Mouse (Mus musculus): ENCODE results near the gene Pkib. TPM values are rescaled to one million over a fixed set of nuclear protein-coding genes. Genes with fewer than 3 reads are reported as not detected.

Gene Pkib
- total RNA-seq, 2 experiments from 2014 or later: 13.1 to 13.8 TPM

DNA sequence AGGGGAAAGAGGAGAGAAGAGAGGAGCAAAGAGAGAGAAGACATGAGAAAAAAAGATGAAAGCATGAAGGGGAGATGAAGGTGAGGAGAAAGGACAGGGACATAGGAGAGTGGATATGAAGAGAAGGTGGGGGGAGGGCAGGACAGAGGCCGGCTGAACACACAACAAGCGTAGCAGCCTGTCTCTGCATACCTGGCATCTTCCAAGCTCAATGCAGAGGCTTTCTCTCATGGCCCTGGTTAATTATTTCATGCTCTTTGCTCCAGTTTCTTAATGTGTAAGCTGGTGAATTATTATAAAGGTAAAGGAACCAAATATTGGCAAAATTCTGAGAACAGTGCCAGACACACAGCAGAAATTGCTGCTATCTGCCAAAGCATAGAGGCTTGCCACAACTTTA lies 109.6 kb downstream of the Pkib start:
- no peak for DNase-seq

DNA sequence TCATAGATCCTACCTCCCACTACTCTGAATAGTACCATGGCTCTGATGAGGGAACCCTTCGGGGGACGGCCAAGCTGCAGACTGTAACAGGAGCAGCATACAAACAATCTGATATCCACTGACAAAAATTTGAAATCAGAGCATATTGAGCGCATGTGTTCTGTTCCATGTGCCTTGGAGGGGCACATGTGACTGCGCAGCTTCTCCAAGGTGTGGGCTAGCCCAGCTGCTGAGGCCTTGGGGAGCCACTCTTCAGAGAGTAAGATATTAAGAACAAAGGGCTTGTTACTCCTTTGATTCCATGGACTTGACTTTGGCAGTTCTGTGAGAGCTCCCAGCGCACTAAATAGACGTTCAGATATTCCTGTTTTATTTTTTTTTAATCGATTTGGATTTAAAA lies 111.3 kb downstream of the Pkib start:
- no peak for DNase-seq

- DNase-seq: peak; percentile 17 to 55
Measured at GRCm38 (mm10) chr10:57743606-57744016, 111.8 kb downstream of the Pkib start.

GRCm38 (mm10) chr10:57744128-57744765 lies 112.5 kb downstream of the Pkib start:
- peak in 1 of 2 experiments; percentile 13 for DNase-seq

DNA sequence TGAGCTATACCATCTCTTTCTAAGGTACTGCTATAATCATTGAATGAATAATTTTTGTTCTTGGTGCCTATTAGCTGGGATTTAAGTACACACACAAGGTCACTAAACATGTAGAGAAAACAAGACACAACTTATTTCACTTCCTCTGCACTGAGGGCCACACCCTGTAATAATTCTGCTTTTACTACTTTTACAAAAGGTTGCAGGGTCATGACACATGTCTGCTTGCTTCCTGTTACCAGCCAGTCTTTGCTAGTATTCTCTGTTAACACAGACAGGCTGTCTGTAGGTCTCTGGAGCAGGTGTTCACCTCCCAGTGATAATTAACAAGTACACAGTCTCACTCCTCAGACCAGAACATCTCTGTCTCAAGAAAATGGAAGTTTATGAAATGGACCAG lies 113.7 kb downstream of the Pkib start:
- DNase-seq: no peak

DNA sequence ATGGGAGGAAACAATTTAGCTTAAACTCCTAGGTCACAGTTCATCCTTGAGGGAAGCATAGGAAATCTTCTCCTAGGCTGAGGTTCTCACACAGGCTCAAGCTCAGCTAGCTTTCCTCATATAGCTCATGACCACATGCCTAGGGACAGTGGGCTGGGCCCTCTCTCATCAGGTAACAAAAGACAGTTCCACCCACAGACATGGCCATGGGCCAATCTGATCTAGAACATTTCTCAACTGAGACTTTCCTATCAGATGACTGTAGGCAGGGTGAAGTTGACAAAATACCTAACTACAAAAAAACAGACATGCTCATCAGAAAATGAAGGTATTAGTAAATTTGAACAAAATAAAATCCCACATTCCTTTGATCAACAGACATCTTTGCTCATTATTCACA lies 115.3 kb downstream of the Pkib start:
- no peak for DNase-seq

- no peak for DNase-seq
Measured at GRCm38 (mm10) chr10:57753343-57753742, 121.6 kb downstream of the Pkib start.

DNA sequence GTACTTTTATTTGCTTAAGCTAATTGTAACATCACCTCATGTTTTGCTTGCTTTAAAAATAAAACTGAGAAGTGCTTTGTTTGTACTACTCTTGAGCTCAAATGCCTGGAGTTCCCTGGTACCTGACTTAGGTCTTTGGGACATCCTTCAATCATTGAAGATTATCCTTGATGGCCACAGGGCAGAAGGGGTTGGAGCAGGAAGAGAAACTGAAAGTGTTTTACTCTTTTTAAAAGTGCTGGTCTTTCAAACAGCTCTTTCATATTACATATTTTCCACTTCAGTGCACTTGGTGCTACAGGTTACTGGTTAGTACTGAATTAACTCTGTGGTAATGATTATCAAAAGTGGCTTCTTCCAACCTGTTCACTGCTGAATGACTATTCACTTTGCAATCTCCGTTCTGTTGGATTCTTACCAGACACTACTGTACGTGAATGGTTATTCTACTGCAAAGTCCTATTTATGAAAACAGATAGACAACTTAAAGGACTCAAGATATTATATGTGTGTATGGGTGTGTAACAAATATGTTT lies 123.5 kb downstream of the Pkib start:
- no peak for DNase-seq

DNA sequence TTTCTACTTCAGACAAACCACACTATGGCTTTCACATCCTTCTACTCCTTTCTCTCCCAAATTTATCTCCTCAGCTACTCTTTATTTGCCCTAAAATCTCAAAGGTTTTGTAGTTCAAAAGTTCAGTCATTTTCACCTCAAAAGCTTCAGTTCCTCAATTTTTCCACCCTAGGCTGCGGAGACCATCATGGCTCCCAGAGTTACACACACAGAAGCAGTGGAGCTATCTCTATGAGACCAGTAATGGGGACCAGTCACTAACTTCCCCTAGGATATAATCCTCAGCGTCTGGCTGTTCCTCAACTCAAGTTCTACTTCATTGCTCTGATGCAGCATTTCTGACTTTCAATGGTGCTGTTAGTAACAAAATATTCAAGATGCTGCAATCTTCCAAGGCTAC lies 127.2 kb downstream of the Pkib start:
- DNase-seq: no peak

DNA sequence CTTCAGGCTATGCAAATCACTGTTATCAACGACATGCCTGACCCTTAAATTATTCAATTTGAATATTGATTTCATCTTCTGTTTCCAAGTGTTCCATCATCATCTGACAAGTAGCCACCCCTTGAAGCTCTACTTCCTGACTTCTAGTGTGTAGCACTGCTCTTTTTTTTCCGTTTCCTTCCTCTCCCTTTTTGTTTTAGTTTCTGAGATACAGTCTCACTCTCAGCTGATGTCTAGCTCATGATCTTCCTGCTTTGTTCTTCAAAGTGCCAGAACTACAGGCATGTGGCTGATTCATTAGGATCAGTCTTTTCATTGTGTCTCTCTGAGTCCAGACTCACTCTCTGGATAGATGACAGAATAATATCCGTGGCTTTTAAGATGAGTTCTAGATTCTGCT lies 128.9 kb downstream of the Pkib start:
- no peak for DNase-seq

DNA sequence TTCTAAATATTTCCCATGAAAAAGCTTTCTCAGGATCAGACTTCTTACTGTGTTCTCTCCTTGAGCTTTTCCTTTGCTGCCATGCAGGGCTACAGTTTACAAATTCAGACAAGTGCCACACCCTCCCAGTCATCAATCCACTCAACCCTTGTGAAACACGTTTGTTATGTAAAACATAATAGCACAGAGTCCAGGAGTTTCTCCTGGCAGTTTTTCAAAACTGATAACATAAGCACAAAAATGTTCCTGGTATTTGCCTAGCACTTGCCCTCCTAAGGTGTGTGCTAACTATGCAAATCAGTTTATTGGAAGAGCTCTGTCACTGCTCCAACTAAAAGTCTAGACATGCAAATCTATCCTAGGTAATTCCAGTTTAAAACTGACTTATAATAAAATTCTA lies 131.3 kb downstream of the Pkib start:
- no peak for DNase-seq

DNA sequence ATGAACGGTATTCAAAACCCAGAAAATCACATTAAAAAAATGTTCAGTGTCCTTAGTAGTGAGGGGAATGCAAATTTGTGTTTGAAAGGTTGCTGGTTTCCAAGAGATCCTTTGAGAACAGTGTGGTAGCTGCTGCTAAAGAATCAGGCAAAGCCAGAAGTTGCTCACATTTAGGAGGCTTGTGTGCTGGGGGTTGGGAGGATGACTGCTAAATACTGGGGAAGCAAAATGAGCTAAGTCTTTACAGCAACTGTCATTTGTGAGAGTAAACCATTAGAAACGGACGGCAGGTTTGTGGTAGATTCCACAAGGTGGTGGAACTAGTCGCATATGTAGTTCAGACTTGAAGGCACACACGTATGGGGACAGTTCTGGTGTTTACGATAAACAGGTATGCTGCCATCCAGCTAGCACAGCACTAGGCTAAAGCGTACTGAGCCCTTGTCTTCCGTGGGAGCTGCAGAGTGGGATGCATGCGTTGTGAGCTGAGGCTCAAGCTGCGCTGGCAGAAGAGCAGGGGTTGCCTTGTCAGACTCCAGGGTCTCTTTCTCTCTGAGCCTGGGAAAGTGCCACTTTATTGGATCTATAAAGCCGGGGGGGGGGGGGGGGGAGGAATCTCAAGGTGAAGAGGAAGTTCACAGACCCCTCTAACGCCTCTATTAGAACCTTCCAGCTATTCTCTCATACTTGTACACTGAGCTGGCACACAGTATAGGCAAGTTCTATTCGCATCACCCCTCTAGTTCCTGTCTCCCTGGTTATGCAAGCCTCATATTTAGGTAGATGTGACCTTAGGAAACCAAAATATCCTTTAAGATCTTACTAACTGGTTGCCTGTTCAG lies 151.7 kb downstream of the Pkib start:
- DNase-seq: peak in 1 of 2 experiments; percentile 30

DNA sequence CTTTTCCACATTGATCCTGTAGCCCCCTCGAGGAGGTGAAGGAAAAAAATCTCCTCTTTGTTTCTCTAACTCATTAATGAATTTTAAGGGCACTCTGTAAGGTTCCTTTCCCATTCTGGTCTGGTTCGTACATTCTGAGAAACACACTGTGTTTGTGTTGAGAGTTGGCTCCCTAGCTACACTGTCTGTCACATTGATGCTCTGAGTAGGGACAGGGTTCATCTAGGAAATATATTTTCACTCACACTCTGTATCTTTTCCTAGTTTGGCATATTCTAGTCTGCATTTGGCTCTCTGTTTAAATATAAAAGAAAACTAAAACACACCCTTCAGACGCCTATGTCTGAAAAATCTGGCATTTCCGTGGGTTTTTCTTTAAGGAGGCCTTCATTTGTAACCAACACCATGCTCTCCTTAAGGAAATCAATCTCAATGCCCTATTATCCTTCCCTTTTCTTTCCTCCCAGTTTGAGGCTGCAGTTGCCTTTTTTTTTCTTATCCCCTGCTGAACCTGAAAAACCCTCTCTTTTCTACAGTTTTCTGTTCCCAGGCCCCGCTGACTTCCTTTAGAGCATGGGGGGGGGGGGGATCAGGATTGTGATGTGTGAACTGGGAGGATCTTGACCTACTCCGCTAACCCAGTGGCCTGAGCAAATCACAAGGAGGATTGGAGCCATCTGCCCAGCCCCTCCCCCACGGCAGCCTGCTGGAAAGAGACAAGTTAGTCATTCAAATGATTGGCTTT lies 152.5 kb downstream of the Pkib start:
- peak; percentile 70 to 75 for DNase-seq

GRCm38 (mm10) chr10:57784876-57785150 lies 153.0 kb downstream of the Pkib start, which contains the start of gene Fabp7:
TSS of gene Fabp7 (plus strand) at chr10:57784881.
- DNase-seq: no peak

- DNase-seq: peak in 1 of 2 experiments; percentile 7
Measured at GRCm38 (mm10) chr10:57785552-57785951, 153.8 kb downstream of the Pkib start.

Other genes starting within 250 kb of the Pkib start
- 10 to 100 TPM; 32.2 to 33.4 TPM for gene Hsf2, start 145.6 kb upstream of the Pkib start, total RNA-seq (2021)
- 1,000 to 10,000 TPM in 1 of 2 experiments, 100 to 1,000 TPM in 1; 905 to 1,006 TPM for gene Serinc1, start 99.5 kb upstream of the Pkib start, total RNA-seq (2021)
- 100 to 1,000 TPM; 113 to 122 TPM for gene Fabp7, start 152.9 kb downstream of the Pkib start, total RNA-seq (2021)
- 10 to 100 TPM; 24.3 to 26.3 TPM for gene Smpdl3a, start 162.4 kb downstream of the Pkib start, total RNA-seq (2021)